Mouse (Mus musculus) heart, embryonic 13.5 days (tissue): ENCODE data around the gene Snx8. TPM values are rescaled to one million over a fixed set of nuclear protein-coding genes. Genes with fewer than 3 reads are reported as not detected.

Experiments
- ATAC-seq: fragments of 200-750 bp; cut with Nextera tagmentation; 2 replicates; pipeline ENCODE4 v1.8.0; 2017; ENCODE audit warnings: moderate TSS enrichment; ENCODE audit not compliant: insufficient number of reproducible peaks, low FRiP score, low TSS enrichment; ENCODE audit errors: extremely low read depth
- H3K27ac ChIP-seq: fragments of 300-500 bp; sonication (generic); replicated peaks from 2 replicates; pipeline ENCODE4 v1.5.1; 2015; ENCODE audit warnings: moderate library complexity, mild to moderate bottlenecking, inconsistent platforms
- H3K27me3 ChIP-seq: fragments of 300-500 bp; sonication (generic); replicated peaks from 2 replicates; pipeline ENCODE4 v1.6.1; 2015; ENCODE audit warnings: mild to moderate bottlenecking, inconsistent platforms
- H3K36me3 ChIP-seq: fragments of 300-500 bp; sonication (generic); 2 replicates; pipeline ENCODE4 v1.6.1; 2015; ENCODE audit warnings: mild to moderate bottlenecking, inconsistent platforms
- H3K4me1 ChIP-seq: fragments of 300-500 bp; sonication (generic); 2 replicates; pipeline ENCODE4 v1.6.1; 2015; ENCODE audit warnings: inconsistent platforms
- H3K4me2 ChIP-seq: fragments of 300-500 bp; sonication (generic); 2 replicates; pipeline ENCODE4 v1.6.1; 2015; ENCODE audit warnings: inconsistent platforms, mild to moderate bottlenecking, moderate library complexity
- H3K4me3 ChIP-seq: fragments of 300-500 bp; sonication (generic); 2 replicates; pipeline ENCODE4 v1.5.1; 2015; ENCODE audit warnings: moderate library complexity, mild to moderate bottlenecking, inconsistent platforms
- H3K9ac ChIP-seq: fragments of 300-500 bp; sonication (generic); 2 replicates; pipeline ENCODE4 v1.6.1; 2015; ENCODE audit warnings: inconsistent platforms, mild to moderate bottlenecking, moderate library complexity
- H3K9me3 ChIP-seq: fragments of 300-500 bp; sonication (generic); 2 replicates; pipeline ENCODE4 v1.6.1; 2016; ENCODE audit warnings: inconsistent platforms
- WGBS: fragments of 180-500 bp; shearing (Covaris S2); methylation state at CpG from one replicate; pipeline ENCODE4 v1.1.7; 2015; ENCODE audit warnings: mixed read lengths; 5-methylcytosine and 5-hydroxymethylcytosine counted together
- microRNA-seq: library from miRNA; unstranded; fragments of <30 nt; microRNA quantifications from one replicate; pipeline ENCODE4, GENCODE M21; 2016
- polyA plus RNA-seq: library from polyadenylated mRNA; unstranded; fragments of >200 nt; fragmentation: Nextera tagmentation; extraction: Ambion mirVana; gene quantifications from 2 replicates; pipeline ENCODE4 v1.2.1, GENCODE M21; 2015

Gene Snx8
- polyA plus RNA-seq, 1 experiment from 2014 or later, result 15.0 TPM

DNA sequence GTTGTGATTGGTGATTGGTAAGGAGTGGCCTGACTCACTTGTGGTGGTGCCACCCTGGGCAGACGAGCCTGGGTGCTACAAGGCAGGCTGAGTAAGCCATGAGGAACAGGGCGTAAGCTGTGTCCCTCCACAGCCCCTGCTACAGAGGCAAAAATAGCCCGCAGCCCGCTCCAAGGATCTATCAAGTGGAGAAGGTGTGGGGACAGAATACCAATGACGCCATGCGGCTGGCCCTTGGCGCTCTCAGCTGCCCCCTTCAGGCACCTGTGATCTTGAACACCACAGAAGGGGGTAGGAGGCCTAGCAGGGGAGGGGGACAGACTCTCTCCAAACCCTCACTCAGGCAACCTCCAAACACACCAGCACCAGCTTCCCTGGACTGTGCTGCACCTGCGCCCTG, 83.0 kb downstream of the Snx8 start:
- peaks cover 83% of the 10 kb centered on the region for H3K36me3 ChIP-seq
- no peaks in the 10 kb centered on the region for H3K27me3 ChIP-seq
- peak overlapping the region; percentile 85 for H3K27ac ChIP-seq
- peak; percentile 65 for ATAC-seq
- H3K9me3 ChIP-seq, result no peaks in the 10 kb centered on the region
- H3K4me1 ChIP-seq, result peaks cover 38% of the 10 kb centered on the region
- H3K4me3 ChIP-seq, result no peak overlapping the region
- 0 out of 2 replicates have a peak overlapping the region, but pooled peaks have one; percentile 0 for H3K9ac ChIP-seq
- H3K4me2 ChIP-seq, result peak overlapping the region; percentile 25; the same call in 1 of the 2 replicates
- 43% methylated on average over 8 of the region's 8 CpGs for WGBS

DNA sequence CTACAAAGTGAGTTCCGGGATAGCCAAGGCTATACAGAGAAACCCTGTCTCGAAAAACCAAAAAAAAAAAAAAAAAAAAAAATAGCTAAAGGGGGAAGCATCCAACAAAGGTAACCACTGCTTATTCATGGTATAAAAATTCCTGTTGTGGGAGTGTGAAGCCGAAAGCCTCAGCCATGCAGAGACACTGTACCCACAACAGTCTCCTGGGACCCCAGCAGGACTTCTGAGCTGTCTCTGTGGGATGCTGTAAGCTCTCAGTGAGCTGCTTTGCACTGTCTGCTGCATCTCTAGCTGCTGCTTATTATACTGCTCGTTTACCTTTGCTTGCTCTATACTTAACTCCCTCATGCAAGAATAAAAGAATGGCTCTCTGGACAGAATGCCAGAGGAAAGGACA, 90.8 kb downstream of the Snx8 start:
- no peak for ATAC-seq
- H3K9me3 ChIP-seq, result no peaks in the 10 kb centered on the region
- no peak overlapping the region for H3K4me3 ChIP-seq
- no peak overlapping the region for H3K27ac ChIP-seq
- WGBS, result 92% methylated on average over 4 of the region's 4 CpGs
- H3K27me3 ChIP-seq, result no peaks in the 10 kb centered on the region
- peaks cover 86% of the 10 kb centered on the region for H3K36me3 ChIP-seq
- H3K9ac ChIP-seq, result no peak overlapping the region
- no peak overlapping the region for H3K4me2 ChIP-seq
- H3K4me1 ChIP-seq, result no peaks in the 10 kb centered on the region

DNA sequence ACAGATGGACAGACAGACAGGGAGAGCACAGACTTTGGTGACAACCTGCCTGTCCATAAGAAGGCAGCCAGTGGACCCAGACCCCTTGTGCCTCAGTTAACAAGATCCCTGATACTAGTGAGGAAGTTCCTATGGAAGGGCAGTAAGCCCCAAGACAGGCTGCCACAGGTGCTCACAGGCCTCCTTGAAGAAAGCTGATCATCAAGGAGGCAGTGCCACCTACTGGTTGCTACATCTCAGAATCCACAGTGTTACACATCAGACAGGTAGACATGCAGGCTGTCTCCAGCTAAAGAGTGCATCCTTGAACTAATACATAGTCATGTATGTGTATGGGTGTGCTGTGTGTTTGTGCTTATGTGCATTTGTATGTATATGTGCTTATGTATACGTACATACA, 96.9 kb downstream of the Snx8 start:
- WGBS, result 73% methylated on average over 1 of the region's 1 CpGs
- peaks cover 61% of the 10 kb centered on the region for H3K36me3 ChIP-seq

More for the DNA sequence above, 96.9 kb downstream of the Snx8 start:
- no peak for ATAC-seq
- H3K9ac ChIP-seq, result no peak overlapping the region
- no peaks in the 10 kb centered on the region for H3K9me3 ChIP-seq
- no peak overlapping the region for H3K27ac ChIP-seq
- no peak overlapping the region for H3K4me3 ChIP-seq
- peaks cover 7% of the 10 kb centered on the region; the same call in 1 of the 2 replicates for H3K4me1 ChIP-seq
- no peak overlapping the region for H3K4me2 ChIP-seq
- H3K27me3 ChIP-seq, result no peaks in the 10 kb centered on the region

Small RNA genes lying within 50 kb of the gene (microRNA-seq; reads per million reads assigned to microRNA genes)
- gene Mir7038, result not detected

Other genes starting within 250 kb of the Snx8 start
- gene Mad1l1, start 67.7 kb downstream of the Snx8 start, polyA plus RNA-seq, result 25.2 and 26.1 TPM in 2 replicates
- gene Nudt1, start 67.6 kb downstream of the Snx8 start, polyA plus RNA-seq, result 28.2 and 31.3 TPM in 2 replicates
- 14.7 and 15.1 TPM in 2 replicates for gene Mrm2, start 57.4 kb downstream of the Snx8 start, polyA plus RNA-seq
- 80.5 and 82.6 TPM in 2 replicates for gene Eif3b, start 30.1 kb upstream of the Snx8 start, polyA plus RNA-seq
- gene Gm4869, start 56.4 kb upstream of the Snx8 start, polyA plus RNA-seq, result 0.07 and 0.08 TPM in 2 replicates
- 16.2 and 17.5 TPM in 2 replicates for gene Chst12, start 116.3 kb upstream of the Snx8 start, polyA plus RNA-seq
- not detected in 2 replicates for gene Grifin, start 175.8 kb upstream of the Snx8 start, polyA plus RNA-seq
- 3.3 and 3.5 TPM in 2 replicates for gene Lfng, start 218.1 kb upstream of the Snx8 start, polyA plus RNA-seq